Mouse (Mus musculus) MEL (cell line): ENCODE data around the gene Plxdc1. TPM values are rescaled to one million over a fixed set of nuclear protein-coding genes. Genes with fewer than 3 reads are reported as not detected.

Experiments
- DNase-seq: peaks from one replicate; pipeline ENCODE4 v3.0.0; 2011; ENCODE audit warnings: low read depth, low spot score
- H3K27ac ChIP-seq: 2 replicates; pipeline ENCODE4 v1.5.1; 2012; ENCODE audit warnings: low read depth, mild to moderate bottlenecking, control low read depth, low read length, moderate library complexity; ENCODE audit not compliant: control insufficient read depth
- H3K27me3 ChIP-seq, 2 experiments: fragments of 150-350 bp in 1 of 2; sonication (generic) in 1 of 2; 2 replicates each; pipeline ENCODE4 v1.6.1; 2012; ENCODE audit warnings: low read length in 2 of 2, mild to moderate bottlenecking in 2 of 2, improper control_type of control experiment in 1 of 2, moderate library complexity in 1 of 2; ENCODE audit not compliant: insufficient read depth in 2 of 2, control insufficient read depth in 1 of 2
- H3K36me3 ChIP-seq, 2 experiments: 2 replicates each; pipeline ENCODE4 v1.6.1; 2012 to 2014; ENCODE audit warnings: low read length in 2 of 2, improper control_type of control experiment in 1 of 2, inconsistent platforms in 1 of 2, mild to moderate bottlenecking in 1 of 2; ENCODE audit not compliant: insufficient read depth in 2 of 2, control insufficient read depth in 1 of 2
- H3K4me1 ChIP-seq, 2 experiments: fragments of 150-350 bp in 1 of 2; sonication (generic) in 1 of 2; 2 replicates each; pipeline ENCODE4 v1.6.1; 2012; ENCODE audit warnings: low read length in 2 of 2, improper control_type of control experiment in 1 of 2, mild to moderate bottlenecking in 1 of 2; ENCODE audit not compliant: insufficient read depth in 2 of 2, control insufficient read depth in 1 of 2
- H3K4me3 ChIP-seq, 2 experiments: fragments of 150-350 bp in 1 of 2; sonication (generic) in 1 of 2; 2 replicates each; pipeline ENCODE4 v1.5.1; 2012; ENCODE audit warnings: low read depth in 2 of 2, low read length in 2 of 2, mild to moderate bottlenecking in 2 of 2, moderate library complexity in 2 of 2, control low read depth in 1 of 2, improper control_type of control experiment in 1 of 2; ENCODE audit not compliant: control insufficient read depth in 1 of 2, insufficient read depth in 1 of 2
- H3K79me2 ChIP-seq: 2 replicates; pipeline ENCODE4 v1.6.1; 2012; ENCODE audit warnings: mild to moderate bottlenecking, low read length, moderate library complexity; ENCODE audit not compliant: control insufficient read depth, poor library complexity, insufficient read depth
- H3K9ac ChIP-seq: 2 replicates; pipeline ENCODE4 v1.6.1; 2012; ENCODE audit warnings: low read depth, mild to moderate bottlenecking, control low read depth, low read length, moderate library complexity; ENCODE audit not compliant: control insufficient read depth, poor library complexity, severe bottlenecking
- H3K9me3 ChIP-seq: fragments of 150-350 bp; sonication (generic); replicated peaks from 2 replicates; pipeline ENCODE4 v1.6.1; 2012; ENCODE audit warnings: mild to moderate bottlenecking, low read length, improper control_type of control experiment, moderate library complexity; ENCODE audit not compliant: insufficient read depth
- CHD1 ChIP-seq: IDR thresholded peaks from 2 replicates; pipeline ENCODE4 v1.6.1; 2012; ENCODE audit warnings: low read depth, mild to moderate bottlenecking, inconsistent platforms, low read length, improper control_type of control experiment
- ELF1 ChIP-seq: IDR thresholded peaks from 2 replicates; pipeline ENCODE4 v1.6.1; 2014; ENCODE audit warnings: low read depth, mild to moderate bottlenecking, inconsistent platforms, low read length, improper control_type of control experiment, moderate library complexity
- GATA1 ChIP-seq: IDR thresholded peaks from 2 replicates; pipeline ENCODE4 v1.6.1; 2011; ENCODE audit warnings: low read depth, low read length, improper control_type of control experiment
- HCFC1 ChIP-seq: IDR thresholded peaks from 2 replicates; pipeline ENCODE4 v1.6.1; 2012; ENCODE audit warnings: low read depth, mild to moderate bottlenecking, inconsistent platforms, low read length, improper control_type of control experiment, moderate library complexity
- KAT2A ChIP-seq: conservative IDR thresholded peaks from 2 replicates; pipeline ENCODE4 v1.6.1; 2012; ENCODE audit warnings: low read depth, low read length, improper control_type of control experiment, inconsistent platforms
- MAX ChIP-seq: IDR thresholded peaks from 2 replicates; pipeline ENCODE4 v1.6.1; 2011; ENCODE audit warnings: low read length, improper control_type of control experiment
- MAZ ChIP-seq: IDR thresholded peaks from 2 replicates; pipeline ENCODE4 v1.6.1; 2012; ENCODE audit warnings: low read depth, mild to moderate bottlenecking, inconsistent platforms, low read length, improper control_type of control experiment
- MXI1 ChIP-seq: IDR thresholded peaks from 2 replicates; pipeline ENCODE4 v1.6.1; 2011; ENCODE audit warnings: mild to moderate bottlenecking, low read depth, low read length, improper control_type of control experiment
- NELFE ChIP-seq: IDR thresholded peaks from 2 replicates; pipeline ENCODE4 v1.6.1; 2011; ENCODE audit warnings: low read depth, low read length, improper control_type of control experiment
- POLR2A ChIP-seq, 2 experiments: IDR thresholded peaks; 2 replicates each; pipeline ENCODE4 v1.6.1; 2011 to 2012; ENCODE audit warnings: low read length in 2 of 2, mild to moderate bottlenecking in 2 of 2, control low read depth in 1 of 2, improper control_type of control experiment in 1 of 2, low read depth in 1 of 2, moderate library complexity in 1 of 2; ENCODE audit not compliant: control insufficient read depth in 1 of 2, insufficient read depth in 1 of 2, poor library complexity in 1 of 2
- POLR2AphosphoS5 ChIP-seq: IDR thresholded peaks from 2 replicates; pipeline ENCODE4 v1.6.1; 2012; ENCODE audit warnings: low read depth, borderline replicate concordance, mild to moderate bottlenecking, inconsistent platforms, low read length, moderate library complexity, mixed read lengths
- RCOR1 ChIP-seq: IDR thresholded peaks from 2 replicates; pipeline ENCODE4 v1.6.1; 2012; ENCODE audit warnings: low read depth, mild to moderate bottlenecking, inconsistent platforms, low read length, improper control_type of control experiment
- SIN3A ChIP-seq: IDR thresholded peaks from 2 replicates; pipeline ENCODE4 v1.6.1; 2012; ENCODE audit warnings: low read length, improper control_type of control experiment, inconsistent platforms
- SMC3 ChIP-seq: IDR thresholded peaks from 2 replicates; pipeline ENCODE4 v1.6.1; 2011; ENCODE audit warnings: low read depth, low read length, improper control_type of control experiment
- TAL1 ChIP-seq: IDR thresholded peaks from 2 replicates; pipeline ENCODE4 v1.6.1; 2012; ENCODE audit warnings: mild to moderate bottlenecking, inconsistent platforms, low read length, moderate library complexity, mixed read lengths
- TCF12 ChIP-seq: IDR thresholded peaks from 2 replicates; pipeline ENCODE4 v1.6.1; 2014; ENCODE audit warnings: low read depth, mild to moderate bottlenecking, inconsistent platforms, low read length, improper control_type of control experiment, moderate library complexity
- USF1 ChIP-seq: IDR thresholded peaks from 2 replicates; pipeline ENCODE4 v1.6.1; 2014; ENCODE audit warnings: low read depth, mild to moderate bottlenecking, inconsistent platforms, low read length, improper control_type of control experiment, moderate library complexity
- USF2 ChIP-seq, 2 experiments: IDR thresholded peaks; 2 replicates each; pipeline ENCODE4 v1.6.1; 2011 to 2012; ENCODE audit warnings: improper control_type of control experiment in 2 of 2, low read length in 2 of 2, borderline replicate concordance in 1 of 2, inconsistent platforms in 1 of 2, low read depth in 1 of 2, mild to moderate bottlenecking in 1 of 2; ENCODE audit not compliant: insufficient read depth in 1 of 2
- ZC3H11A ChIP-seq: IDR thresholded peaks from 2 replicates; pipeline ENCODE4 v1.6.1; 2012; ENCODE audit warnings: low read depth, mild to moderate bottlenecking, inconsistent platforms, low read length, improper control_type of control experiment
- ZMIZ1 ChIP-seq: IDR thresholded peaks from 2 replicates; pipeline ENCODE4 v1.6.1; 2012; ENCODE audit warnings: low read depth, mild to moderate bottlenecking, inconsistent platforms, low read length, improper control_type of control experiment, moderate library complexity
- polyA plus RNA-seq, 2 experiments: library from polyadenylated mRNA; stranded (reverse) in 1 of 2; unstranded in 1 of 2; fragments of >175 nt in 1 of 2; fragments of >200 nt in 1 of 2; gene quantifications; 2 replicates each; pipeline versions ENCODE4 v1.2.1 to v1.2.4; 2012; ENCODE audit warnings: low replicate concordance in 2 of 2, low read depth in 1 of 2; ENCODE audit not compliant: insufficient read length in 2 of 2, insufficient read depth in 1 of 2, missing spikeins in 1 of 2
- total RNA-seq: library from RNA; depleted of rRNA; stranded (reverse); fragments of 300-350 nt; gene quantifications from 2 replicates; pipeline ENCODE4 v1.2.3, GENCODE M21; 2012

Gene Plxdc1
- total and polyA plus RNA-seq, 3 experiments, result 13.1 to 24.5 TPM; not detected in 1

DNA sequence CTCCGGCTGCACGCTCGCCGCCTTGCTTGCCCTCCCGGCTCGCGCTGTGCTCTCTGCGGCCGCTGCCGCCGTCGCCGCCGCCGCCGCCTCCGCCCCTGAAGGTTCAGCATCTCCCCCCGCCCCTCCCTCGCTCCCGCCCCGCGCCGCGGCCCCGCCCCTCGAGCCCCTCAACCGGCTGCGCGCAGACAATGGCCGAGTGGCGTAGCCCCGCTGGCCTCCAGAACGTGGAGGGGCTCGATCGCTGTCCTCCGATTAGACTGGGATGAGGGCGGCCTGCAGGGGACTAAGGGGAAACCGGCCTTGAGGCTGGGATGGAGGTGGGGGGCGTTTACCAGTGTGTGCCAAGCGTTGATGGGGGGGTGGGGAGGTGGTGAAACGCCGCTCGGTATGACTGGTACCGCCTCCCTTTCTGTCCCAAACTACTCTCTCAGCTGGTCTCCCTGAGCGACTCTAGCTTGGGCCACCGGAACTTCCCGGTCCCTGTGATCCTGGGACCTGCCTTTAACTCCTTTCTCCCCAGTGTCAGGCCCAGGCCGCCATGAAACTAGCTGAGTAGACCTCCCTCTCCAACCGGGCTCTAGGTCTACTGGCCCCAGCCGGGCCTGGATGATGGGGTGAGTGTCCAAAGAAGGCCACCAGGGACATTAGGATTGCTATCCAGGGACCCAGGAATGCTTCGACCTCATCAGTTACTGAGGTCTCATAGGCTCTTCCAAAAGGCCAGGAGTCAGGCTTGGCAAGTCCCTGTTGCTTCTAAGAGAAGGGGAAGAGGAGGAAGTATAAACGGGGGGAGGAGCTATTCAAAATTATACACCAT lies 36.5 kb upstream of the Plxdc1 start, which contains the start of gene Cacnb1:
Gene Cacnb1 (minus strand): TSS at position 480 of the 817 bp plus-strand sequence.
- no peaks in the 10 kb centered on the region for H3K27me3 ChIP-seq
- peak; percentile 51 for TF ChIP-seq ELF1
- TF ChIP-seq TAL1, result no peak
- no peak for TF ChIP-seq KAT2A
- 0 out of 2 replicates have a peak, but pooled peaks have one; percentile 10 for TF ChIP-seq RCOR1
- no peak for TF ChIP-seq ZC3H11A
- TF ChIP-seq GATA1, result no peak
- TF ChIP-seq TCF12, result peak; percentile 39; the same call in 1 of the 2 replicates
- TF ChIP-seq MAX, result no peak
- no peak for TF ChIP-seq SMC3
- TF ChIP-seq POLR2A (IDR thresholded peaks at IDR 0.05; ENCODE audit: control insufficient read depth in 1 of 2, insufficient read depth in 1 of 2, low read depth in 1 of 2, low read length in 2 of 2, poor library complexity in 1 of 2), result peak; percentile 39 to 74; a peak in 2 of 4 replicates
- TF ChIP-seq SIN3A, result peak; percentile 68
- TF ChIP-seq USF1, result no peak
- TF ChIP-seq MAZ, result peak; percentile 70
- TF ChIP-seq ZMIZ1, result peak; percentile 3; the same call in 1 of the 2 replicates
- peak; percentile 12 for TF ChIP-seq MXI1
- TF ChIP-seq HCFC1, result peak; percentile 24; the same call in 1 of the 2 replicates
- TF ChIP-seq POLR2AphosphoS5, result no peak
- TF ChIP-seq USF2 (IDR thresholded peaks at IDR 0.05; ENCODE audit: borderline replicate concordance in 1 of 2, insufficient read depth in 1 of 2, low read depth in 1 of 2, low read length in 2 of 2), result no peak
- TF ChIP-seq CHD1, result no peak
- TF ChIP-seq NELFE, result peak; percentile 35
- H3K36me3 ChIP-seq, result peaks cover under 1 to 8% of the 10 kb centered on the region in 2 experiments
- DNase-seq, result peak; percentile 90
- peak within 1 kb of the TSS; percentile 68 for H3K27ac ChIP-seq
- H3K9me3 ChIP-seq, result no peaks in the 10 kb centered on the region
- H3K79me2 ChIP-seq, result peaks cover 18% of the 10 kb centered on the region
- H3K4me3 ChIP-seq, result peak within 1 kb of the TSS; percentile 77 to 91
- peaks cover 6 to 16% of the 10 kb centered on the region in 2 experiments; a peak in 3 of 4 replicates for H3K4me1 ChIP-seq
- H3K9ac ChIP-seq, result peak within 1 kb of the TSS; percentile 68
